Mouse (Mus musculus) lung, postnatal 36 days (tissue): ENCODE data around the gene Fbxl7.

Experiments used
- DNase-seq: peaks from one replicate; pipeline ENCODE4 v3.0.0; 2022; ENCODE audit warnings: mixed read lengths

Fbxl7 gene

DNA sequence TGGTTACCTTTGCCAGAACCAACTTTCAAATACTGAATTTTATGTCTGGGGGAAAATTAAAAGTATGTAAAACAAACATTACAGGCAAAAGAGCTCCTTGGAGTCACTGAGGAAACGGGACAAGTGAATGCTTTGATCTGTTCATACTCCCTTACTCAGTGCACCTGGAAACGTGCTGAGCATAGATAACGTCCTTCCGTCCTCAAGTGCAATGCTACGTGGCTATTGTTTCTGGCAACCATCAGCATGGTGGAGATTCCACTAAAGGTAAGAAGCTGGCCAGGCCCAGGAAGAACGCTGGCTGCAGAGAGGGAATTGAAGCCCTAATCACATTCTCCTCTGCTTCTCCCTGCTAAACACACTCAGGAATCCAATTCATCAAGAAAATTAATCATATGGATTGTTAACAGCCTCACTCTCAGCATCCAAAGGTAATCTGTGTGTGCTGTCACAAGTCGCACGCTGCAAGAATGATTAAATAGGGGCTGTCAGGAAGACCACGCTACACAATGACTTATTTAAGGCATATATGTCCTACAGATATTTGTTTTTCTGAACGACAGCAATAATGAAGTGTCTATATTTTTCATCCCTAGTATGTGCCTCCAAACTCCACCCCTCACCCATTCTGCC lies 206.8 kb downstream of the Fbxl7 start:
- DNase-seq: no peak

DNA sequence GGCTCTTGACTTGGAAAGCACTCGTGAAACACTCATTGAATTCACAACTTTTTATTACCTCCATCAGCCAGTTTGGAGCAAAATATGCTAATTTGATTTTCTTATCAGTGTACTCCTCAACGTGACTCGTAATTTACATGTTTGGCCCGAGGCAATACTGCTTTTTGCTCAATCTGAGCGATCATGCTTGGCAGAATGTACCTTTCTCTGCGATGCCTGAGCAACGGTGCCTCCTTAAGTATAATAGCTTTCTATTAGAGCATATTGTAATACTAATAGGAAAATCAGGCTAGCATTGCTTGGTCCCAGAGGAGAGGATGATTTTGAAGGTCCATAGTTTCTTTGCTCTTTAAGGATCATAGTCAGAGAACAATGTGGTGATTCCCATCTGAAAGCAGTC lies 207.7 kb downstream of the Fbxl7 start:
- no peak for DNase-seq

DNA sequence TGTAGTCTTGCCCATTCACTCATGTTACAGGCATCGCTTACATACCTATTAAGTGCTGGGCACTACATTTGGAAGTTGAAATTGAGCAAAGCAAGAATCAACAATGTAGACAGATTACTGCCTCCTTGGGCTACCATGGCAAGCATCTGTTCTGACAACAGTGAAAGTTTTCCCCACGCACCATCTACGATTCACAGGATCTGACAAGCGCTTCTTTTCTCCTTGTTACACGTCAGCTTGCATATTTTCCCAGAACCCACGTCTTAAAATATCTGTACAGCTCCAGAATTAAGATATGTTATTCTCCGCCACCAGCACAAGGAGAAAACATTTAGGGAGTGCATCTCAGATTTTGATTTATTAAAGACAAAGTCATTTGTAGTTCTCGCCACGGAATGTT lies 213.1 kb downstream of the Fbxl7 start:
- no peak for DNase-seq

DNA sequence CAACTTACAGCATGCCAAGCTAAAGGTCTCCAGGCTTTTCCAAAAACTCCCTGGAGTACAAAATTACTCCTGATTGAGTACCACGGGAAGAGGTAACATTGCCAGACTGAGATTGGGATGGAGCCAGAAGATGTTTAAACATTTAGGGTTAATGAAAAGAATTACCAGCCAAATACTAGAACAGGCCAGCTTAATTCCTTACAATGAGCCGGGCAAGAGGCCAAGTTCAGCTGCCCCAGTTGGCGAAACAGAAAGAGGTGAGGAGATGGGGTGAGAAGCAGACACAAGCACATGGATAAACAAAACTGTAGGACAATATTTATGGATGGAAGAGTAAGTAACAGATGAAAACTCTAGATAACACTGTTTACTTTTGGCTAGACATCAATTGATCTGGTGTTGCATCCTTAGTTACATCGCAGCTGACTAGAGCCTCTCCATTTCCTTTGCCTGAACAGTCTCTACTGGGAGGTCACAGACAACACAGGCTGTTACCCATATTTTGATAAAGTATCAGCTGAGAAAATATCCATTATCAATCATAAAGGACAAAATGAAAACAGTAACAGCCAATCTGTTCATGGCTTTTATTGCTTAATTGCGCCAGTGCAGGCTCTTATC lies 222.0 kb downstream of the Fbxl7 start:
- DNase-seq: peak; percentile 51

DNA sequence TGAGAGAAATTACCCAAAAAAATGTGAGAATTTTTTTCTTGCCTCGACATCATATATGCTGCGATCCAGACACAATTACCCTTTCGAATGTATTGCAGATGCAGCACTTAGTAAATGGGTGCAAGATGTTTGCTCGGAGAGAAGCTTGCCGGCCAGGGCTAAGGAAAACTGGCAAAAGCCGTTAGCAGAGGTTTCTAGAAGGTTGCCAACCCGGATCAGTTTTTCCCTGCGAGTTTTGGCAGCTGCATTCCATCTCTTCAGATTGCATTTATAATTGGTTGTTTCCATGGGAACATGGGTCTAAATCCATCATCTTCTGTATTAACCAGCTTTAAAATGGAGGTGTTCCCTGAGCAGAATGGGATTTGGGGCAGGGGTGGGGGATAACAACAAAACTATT lies 240.4 kb downstream of the Fbxl7 start:
- no peak for DNase-seq

DNA sequence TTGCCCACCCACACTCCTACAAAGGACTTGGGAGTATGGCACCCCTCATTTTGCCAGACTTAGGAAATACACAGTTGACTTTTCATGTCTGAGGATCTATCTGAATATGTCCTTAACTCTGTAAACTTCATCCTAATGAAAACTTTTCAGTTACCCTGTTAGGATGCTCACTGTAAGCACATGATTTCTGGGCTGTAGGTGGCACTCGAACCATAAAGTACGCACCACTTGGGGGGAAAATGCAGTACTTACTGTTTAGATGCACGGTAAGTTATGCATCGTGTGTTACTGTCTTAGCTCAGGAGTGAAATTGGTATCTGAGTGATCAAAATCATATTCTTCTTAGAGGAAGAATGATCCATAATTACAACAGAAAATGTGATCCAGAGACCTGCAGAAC lies 252.8 kb downstream of the Fbxl7 start:
- DNase-seq: no peak

DNA sequence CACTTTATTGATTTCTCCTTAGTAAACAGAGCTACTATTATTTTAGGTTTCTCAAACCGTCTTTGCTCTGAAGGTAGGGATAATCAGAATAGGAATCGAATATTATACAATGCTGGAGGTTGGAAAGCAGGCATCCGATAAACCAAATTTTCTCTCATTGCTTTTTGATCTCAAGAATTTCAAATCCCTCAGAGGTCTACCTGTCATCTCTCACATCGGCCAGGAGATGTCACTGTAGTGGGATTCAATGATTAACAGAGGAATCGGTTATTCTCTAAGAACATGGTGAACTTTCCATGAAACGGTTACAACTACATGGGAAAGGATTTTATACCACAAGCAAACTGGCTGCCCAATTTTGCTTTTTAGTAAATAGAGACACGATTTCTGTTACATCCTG lies 255.7 kb downstream of the Fbxl7 start:
- peak; percentile 4 for DNase-seq

DNA sequence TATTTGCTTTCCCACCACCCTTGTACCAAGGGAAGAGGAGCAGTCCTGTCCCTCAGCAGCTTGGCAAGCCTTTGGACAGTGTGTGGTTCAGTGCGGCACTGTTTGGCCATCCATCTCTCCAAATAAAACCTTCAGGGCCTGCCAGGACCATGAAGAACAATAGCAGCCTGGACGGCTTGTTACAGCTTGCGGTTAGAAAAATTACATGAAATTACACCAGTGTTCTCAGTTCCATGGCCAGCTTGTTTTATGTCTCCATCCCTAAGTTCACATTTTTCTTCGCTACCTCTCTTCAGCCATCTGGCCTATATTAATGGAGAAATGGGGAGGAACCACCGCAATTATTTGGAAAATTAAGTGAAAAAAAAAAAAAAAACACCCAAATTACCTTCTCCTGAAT lies 259.8 kb downstream of the Fbxl7 start:
- DNase-seq: no peak

DNA sequence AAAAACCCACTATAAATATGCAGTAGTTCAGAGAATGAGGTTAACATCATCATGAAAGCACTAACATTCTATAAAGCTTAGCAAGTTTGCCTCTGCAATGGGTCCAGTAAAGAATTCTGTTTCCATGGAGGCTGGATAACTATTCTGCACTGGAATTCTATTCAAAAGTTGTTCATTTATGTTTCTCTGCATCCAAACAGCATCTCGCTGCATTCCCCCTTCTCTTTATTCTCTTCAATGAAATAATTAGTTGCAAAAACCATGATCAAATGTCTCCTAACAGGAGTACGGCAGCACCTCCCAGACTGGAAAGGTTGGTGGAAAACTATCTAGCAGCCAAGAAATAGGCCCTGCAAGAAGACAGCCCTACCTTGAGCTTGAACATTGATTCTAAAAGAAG lies 267.2 kb downstream of the Fbxl7 start:
- no peak for DNase-seq

DNA sequence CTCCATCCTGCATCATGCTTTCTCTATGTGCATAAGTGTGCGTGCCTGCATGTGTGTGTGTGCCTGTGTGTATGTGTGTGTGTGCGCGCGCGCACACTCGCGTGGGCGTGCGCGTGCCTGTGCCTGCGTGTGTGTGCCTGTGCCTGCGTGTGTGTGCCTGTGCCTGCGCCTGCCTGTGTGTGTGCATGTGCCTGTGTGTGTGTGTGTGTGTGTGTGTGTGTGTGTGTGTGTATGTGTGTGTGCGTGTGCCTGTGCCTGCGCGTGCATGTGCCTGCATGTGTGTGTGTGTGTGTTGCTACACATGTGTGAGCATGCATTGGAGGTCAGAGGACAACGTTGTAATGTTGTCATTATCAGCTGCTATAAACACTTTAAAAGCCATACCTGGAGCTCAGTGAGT lies 272.1 kb downstream of the Fbxl7 start:
- no peak for DNase-seq

DNA sequence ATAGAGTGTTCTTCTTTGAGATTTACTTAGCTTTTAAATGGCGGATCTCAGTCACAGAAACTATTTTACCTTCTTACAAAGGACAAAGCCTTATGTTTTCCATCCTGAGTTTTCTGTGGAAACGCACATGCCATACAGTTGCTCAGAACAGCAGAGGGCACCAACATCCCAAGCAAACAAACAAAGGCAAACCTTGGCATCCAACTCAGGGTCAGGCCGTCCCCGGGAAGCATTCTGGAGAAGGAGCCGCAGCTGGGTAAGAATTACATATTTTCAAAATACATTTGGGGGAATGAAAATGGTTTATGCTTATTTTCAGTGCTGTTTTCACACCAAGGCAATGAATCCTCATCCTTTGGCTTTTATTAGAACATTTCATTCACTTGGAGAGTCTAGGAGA lies 275.1 kb downstream of the Fbxl7 start:
- DNase-seq: peak; percentile 70

DNA sequence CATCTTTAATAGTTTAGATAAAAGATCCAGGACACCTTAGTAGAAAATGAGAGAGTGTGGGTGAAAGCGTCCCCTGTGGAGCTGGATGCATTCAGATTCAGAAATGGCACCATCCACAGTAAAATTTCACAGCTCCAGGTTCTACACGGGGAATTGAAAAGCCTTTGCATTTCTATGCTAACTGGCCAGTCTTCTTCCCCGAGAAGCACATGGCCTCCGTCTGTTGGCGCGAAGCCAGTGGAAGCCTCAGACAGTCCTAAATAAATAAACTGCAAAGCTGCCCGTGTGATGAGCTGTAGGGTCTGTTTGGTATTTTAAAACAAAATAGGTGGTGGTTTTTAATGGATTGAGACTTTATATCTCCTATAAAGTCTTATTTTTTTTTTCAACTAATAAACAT lies 276.2 kb downstream of the Fbxl7 start:
- peak; percentile 59 for DNase-seq

DNA sequence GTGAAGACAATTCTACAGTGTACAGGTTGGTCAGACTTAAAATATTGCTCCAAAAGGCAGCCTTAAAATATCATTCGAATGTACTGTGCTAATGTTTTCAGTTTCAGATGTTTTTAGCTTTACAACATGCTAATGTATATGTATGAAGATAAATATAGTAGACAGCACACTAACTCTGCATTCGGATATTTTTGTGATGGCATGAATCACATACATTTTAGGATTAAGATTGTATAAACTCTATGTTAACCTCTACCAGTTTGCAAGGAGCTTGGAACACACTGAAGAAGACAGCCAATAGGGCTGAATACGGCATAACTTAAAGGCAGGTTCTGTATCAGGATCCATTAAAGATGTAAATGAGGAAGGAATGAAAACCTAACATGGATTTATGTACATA lies 299.1 kb downstream of the Fbxl7 start:
- DNase-seq: no peak

DNA sequence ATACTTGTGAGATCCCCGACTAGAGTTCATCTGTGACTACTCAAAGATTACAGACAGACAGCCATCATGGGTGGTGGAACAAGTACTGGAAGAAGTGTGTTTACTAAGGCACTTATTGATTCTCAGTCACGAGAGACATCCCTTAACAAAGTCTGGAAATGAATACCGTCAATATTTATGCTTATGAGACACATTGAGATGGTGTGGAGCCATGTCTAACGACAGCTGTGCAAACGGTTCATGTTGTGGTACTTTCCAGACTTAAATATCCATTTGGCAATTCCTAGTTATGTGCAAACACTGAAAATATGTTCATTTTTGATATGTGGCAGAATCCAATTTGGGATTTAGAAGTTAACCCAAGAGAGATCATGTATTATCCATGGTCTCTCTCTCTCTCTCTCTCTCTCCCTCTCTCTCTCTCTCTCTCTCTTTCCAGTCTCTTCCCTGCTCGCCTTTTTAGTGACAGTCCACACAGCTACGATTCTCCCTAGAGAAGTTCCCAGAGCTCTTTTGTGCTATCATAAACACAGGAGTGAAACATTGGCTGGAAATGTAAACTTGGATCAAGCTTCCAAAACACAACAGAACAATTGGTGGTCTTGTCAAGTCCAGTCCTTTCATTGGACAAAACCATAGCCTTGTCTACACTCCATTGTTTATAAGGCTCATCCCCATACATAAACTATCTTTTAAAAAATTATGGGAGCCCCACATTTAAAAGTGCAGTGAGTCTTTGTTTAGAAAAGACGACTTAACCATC lies 315.3 kb downstream of the Fbxl7 start:
- peak; percentile 37 for DNase-seq

DNA sequence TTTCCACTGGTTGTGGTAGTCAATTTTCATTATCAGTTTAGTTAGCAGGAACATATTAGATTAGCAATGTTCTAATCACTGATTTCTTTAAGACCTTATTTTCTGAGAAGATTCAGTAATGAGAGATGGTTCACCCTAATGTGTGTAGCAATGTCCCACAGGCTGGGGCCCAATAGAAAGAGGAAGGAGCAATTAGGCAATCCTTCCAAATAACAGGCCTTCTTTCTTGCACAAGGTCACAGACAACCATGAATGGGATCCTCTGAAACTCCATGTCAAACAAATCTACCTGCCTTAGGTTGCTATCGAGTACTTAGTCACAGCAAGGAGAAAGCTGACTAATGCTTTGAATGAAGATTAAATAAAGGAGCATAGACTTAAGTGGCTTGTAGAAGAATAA lies 316.9 kb downstream of the Fbxl7 start:
- DNase-seq: no peak

DNA sequence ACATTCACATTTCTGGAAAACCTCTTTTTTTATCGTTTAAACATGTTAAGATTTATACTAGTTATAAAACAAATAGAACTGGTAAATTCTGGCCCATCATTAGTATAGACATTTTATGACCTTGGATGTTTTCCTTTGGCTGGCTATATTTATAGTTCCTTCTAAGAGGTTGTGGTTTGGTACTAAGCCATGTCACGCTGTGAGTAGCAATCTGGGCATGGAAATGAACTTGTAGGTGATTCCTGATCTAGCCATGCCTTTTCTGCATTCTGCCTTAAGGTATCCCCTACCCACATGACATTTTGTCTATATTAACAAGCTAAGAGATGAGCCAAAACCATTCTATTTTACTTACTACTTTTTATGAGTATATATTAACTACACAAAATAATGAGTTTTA lies 329.3 kb downstream of the Fbxl7 start:
- DNase-seq: no peak

DNA sequence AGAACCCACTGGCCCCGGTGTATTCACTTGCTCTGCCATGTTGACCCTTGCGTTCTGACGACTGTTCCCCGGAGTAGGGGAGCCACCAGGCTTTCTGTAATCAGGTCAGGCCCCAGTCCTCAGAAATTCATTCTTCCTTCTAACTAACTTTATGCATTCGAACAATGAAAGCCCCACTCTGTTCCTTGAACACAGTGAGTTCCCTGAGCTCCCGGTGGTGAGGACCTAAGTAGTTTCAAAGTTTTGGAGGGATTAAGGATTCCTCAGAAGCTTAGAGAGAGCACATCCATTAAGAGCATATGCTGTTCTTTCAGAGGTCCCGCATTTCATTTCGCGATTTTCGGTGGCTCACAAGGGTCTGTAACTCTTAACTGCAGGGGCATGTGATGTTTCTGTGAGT lies 341.8 kb downstream of the Fbxl7 start:
- DNase-seq: no peak

DNA sequence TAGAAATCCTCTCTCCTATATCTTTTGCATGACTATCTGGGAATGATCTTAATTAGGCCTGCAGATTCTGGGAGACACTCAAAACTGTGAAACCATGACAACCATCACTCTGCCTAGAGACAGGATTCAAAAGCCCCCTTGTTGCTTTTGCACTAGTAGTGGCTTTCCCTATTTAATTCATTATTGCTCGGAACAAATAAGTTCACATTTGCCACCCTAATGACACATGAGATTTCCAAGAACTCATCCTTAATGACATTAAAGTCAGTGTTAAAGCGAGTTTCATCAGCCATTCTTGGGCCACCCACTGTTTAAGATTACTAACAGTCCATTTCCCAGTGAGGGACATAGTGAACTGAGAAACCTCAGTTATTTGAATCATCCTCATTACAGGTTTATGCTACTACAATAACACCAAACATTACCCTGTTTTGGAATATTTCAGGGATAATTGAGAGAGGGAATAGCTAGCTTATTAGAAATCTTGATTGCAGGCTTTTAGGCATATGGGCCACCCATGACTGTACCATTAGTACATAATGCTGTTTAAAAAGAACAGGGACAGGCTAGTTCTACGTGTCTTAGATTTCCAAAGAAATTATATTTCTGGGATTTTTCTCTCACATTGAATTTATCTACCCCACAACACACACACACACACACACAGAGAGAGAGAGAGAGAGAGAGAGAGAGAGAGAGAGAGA lies 361.2 kb downstream of the Fbxl7 start:
- no peak for DNase-seq

DNA sequence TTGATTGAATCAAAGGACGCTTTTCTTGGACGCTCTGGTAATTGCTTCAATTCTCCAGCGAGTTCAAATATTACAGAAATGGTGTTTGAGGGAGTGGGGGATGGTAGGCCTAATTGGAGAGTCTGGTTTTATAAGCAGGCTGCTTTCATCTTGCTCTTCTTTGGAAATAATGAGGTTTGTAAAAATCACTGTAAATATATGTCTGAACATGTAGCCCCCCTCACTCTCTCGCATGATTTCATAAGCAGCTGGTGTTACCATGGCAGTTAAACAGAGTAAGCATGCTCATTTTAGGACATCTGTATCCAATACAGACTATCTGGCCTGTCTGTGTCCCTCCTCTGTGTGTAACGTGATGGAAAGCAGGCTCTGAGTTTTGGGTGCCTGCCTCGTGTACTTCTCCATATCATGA lies 376.2 kb downstream of the Fbxl7 start:
- DNase-seq: no peak

DNA sequence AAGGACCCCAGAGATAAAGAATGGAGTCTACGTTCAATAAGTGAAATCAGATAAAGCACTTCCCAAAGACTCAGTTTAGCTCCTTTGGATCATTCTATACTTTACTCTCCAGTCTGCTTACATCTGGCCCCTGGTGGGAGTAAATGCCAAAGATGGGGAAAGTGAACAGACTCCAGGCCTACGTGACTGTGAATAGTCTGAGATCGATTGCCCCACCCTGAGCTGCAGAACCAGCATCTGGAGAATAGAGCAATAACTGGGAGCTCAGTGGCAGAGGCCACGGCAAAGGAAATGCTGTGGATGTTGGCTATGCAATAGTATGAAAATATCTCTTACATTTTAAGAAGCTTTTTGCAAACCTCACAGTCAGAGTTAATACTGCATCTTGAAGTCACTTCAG lies 394.4 kb downstream of the Fbxl7 start:
- no peak for DNase-seq
